Mouse (Mus musculus) heart, adult 2 months (tissue): ENCODE measurements around the gene Kcnj8. TPM values are rescaled to one million over a fixed set of nuclear protein-coding genes. Genes with fewer than 3 reads are reported as not detected.

Experiments
- DNase-seq, 2 experiments: peaks; one replicate each; pipeline ENCODE4 v3.0.0; 2021
- H3K27ac ChIP-seq: fragments of 200-600 bp; 2 replicates; pipeline ENCODE4 v1.8.1; 2022
- H3K27me3 ChIP-seq: fragments of 200-500 bp; 2 replicates; pipeline ENCODE4 v1.6.1; 2012; ENCODE audit warnings: mild to moderate bottlenecking, low read length, inconsistent platforms, mixed read lengths; ENCODE audit not compliant: control insufficient read depth, insufficient read depth
- H3K36me3 ChIP-seq: fragments of 200-500 bp; 2 replicates; pipeline ENCODE4 v1.6.1; 2012; ENCODE audit warnings: low read length, inconsistent platforms; ENCODE audit not compliant: control insufficient read depth, insufficient read depth
- H3K4me1 ChIP-seq: fragments of 200-500 bp; 2 replicates; pipeline ENCODE4 v1.6.1; 2011; ENCODE audit warnings: low read length; ENCODE audit not compliant: control insufficient read depth, insufficient read depth
- H3K4me3 ChIP-seq: fragments of 200-600 bp; 2 replicates; pipeline ENCODE4 v1.8.1; 2022
- H3K79me2 ChIP-seq: fragments of 200-500 bp; replicated peaks from 2 replicates; pipeline ENCODE4 v1.6.1; 2012; ENCODE audit warnings: mild to moderate bottlenecking, inconsistent platforms, low read length, moderate library complexity, mixed read lengths; ENCODE audit not compliant: control insufficient read depth, insufficient read depth
- H3K9ac ChIP-seq: fragments of 200-500 bp; 2 replicates; pipeline ENCODE4 v1.6.1; 2012; ENCODE audit warnings: low read depth, mild to moderate bottlenecking, control low read depth, inconsistent platforms, low read length, mixed read lengths
- CTCF ChIP-seq: fragments of 200-600 bp; IDR thresholded peaks from 2 replicates; pipeline ENCODE4 v1.8.1; 2022; ENCODE audit warnings: antibody characterized with exemption, mild to moderate bottlenecking, moderate library complexity
- EP300 ChIP-seq: fragments of 200-500 bp; IDR thresholded peaks from 2 replicates; pipeline ENCODE4 v1.6.1; 2011; ENCODE audit warnings: low read depth, low read length, control low read depth; ENCODE audit not compliant: insufficient read depth
- POLR2A ChIP-seq: fragments of 200-500 bp; IDR thresholded peaks from 2 replicates; pipeline ENCODE4 v1.6.1; 2011; ENCODE audit warnings: mild to moderate bottlenecking, low read depth, low read length, control low read depth; ENCODE audit not compliant: insufficient read depth
- WGBS: fragments of 180-500 bp; shearing (Covaris S2); methylation state at CpG from one replicate; pipeline ENCODE4 v1.1.7; 2018; 5-methylcytosine and 5-hydroxymethylcytosine counted together
- intact Hi-C: fragments of 180-260 bp; cut with DNase I; formaldehyde crosslinking; loops from one replicate; pipeline ENCODE4 v1.15.1; 2025
- polyA plus RNA-seq: library from polyadenylated mRNA; depleted of rRNA; stranded (reverse); fragments of >200 nt; gene quantifications from 2 replicates; pipeline ENCODE4 v1.2.3, GENCODE M21; 2012
- total RNA-seq, 2 experiments: library from RNA; stranded (reverse); gene quantifications; 2 replicates each; pipeline ENCODE4 v1.2.3; 2021

Gene Kcnj8
- total and polyA plus RNA-seq, 3 experiments = 21.5 to 32.4 (median 23.6) TPM

DNA sequence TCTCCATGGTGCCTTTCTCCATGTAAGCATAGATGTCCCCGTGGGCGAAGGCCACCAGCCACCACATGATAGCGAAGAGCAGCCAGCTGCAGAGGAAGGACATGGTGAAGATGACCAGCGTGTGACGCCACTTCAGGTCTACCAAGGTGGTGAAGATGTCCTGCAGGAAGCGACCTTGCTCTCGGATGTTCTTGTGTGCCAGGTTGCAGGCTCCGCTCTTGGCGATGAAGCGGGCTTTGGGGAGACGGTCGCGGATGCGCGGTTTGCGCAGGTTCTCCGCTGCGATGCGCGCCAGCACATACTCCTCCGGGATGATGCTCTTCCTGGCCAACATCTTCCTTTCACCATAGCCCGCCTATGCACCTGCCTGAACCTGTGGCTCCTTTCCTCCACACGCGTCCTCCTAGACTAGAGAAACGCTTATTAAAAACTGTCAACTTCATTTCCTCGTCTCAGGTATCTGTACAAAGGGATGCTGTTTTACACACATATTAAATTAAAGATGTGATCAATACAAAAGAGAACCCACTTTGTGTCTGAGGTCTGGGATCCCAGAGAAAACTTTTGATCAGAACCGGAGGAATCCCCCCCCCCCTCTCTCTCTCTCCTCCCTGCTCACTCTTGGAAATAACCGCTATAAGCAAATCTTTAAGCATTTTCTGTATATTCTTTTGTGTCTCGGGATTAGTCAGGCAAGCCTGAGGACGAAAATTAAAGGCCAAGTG is 1.2 kb downstream of the Kcnj8 start:
- 0 out of 2 replicates have a peak, but pooled peaks cover 2% of the 10 kb centered on the region for H3K27me3 ChIP-seq
- intact Hi-C loops = loop anchor here (5.0 kb wide), 2 partner anchors 43 to 167 kb away; no protein-coding TSS in a partner anchor
- H3K79me2 ChIP-seq = no peaks in the 10 kb centered on the region
- no peaks in the 10 kb centered on the region for H3K36me3 ChIP-seq
- no peaks in the 10 kb centered on the region; the same call in 1 of the 2 replicates for H3K4me1 ChIP-seq
- WGBS = 39% methylated on average over 30 of the region's 30 CpGs
- H3K4me3 ChIP-seq = peak overlapping the region; percentile 56
- peak overlapping the region; percentile 70 for H3K27ac ChIP-seq
- peak in 1 of 2 experiments; percentile 32 for DNase-seq
- peak overlapping the region; percentile 52 for H3K9ac ChIP-seq
- TF ChIP-seq EP300 = no peak

DNA sequence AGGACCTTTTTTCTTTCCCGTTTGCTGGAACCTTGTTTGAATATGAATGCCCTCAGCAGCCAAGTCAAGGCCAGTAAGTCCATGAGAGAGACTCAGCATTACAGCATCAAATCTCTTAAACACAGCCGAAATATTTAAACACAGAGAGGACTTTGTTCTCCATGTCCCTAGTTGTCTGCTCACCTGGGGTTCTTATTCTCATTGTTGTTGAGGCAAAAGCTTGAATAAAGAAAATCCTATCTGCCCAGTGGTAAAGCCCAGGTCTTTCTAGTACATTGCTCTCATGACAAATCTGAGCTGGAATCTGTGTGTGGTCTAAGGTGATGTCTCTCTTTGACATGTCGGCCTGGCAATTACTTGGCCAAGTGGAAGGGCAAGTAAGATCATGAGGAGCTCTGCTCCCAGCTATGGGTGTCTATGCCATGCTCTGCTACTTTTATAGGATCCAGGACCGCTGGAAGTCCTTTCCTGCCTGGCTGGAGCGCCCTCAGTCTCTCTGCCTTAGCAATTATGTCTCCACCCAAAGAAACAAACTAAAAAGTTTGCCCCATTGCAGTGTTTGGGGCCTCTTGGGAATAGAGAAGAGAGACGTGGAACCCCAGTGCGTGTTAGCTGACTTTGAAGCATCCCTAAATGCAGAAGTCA is 2.6 kb downstream of the Kcnj8 start:
- TF ChIP-seq POLR2A (no peak), EP300 (no peak), CTCF (no peak)
- Histone ChIP-seq H3K4me1 (no peaks in the 10 kb centered on the region; the same call in 1 of the 2 replicates), H3K27ac (peak overlapping the region; percentile 59), H3K79me2 (no peaks in the 10 kb centered on the region), H3K9ac (peak overlapping the region; percentile 10), H3K27me3 (0 out of 2 replicates have a peak, but pooled peaks cover 2% of the 10 kb centered on the region), H3K36me3 (no peaks in the 10 kb centered on the region), H3K4me3 (peak overlapping the region; percentile 16; the same call in 1 of the 2 replicates)
- WGBS = 78% methylated on average over 7 of the region's 7 CpGs
- intact Hi-C loops = no loop called here
- DNase-seq = no peak

DNA sequence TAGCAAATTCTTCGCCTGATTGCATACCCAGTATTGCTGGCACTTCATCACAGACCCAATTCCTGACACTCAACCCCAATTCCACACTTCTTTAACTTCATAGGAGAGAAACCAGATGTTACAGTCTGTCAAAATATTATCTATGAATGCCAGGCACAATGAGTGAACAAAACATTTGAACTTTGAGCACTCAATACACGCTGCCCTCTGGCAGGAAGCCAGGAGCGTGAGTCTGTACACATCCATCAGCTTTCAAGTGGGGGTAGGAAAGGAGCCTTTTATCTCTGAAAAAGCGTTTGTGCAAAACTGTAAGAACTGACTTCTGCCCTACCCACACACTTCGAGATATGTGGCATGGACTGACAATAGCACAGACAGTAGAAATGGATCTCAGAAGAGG is 4.0 kb downstream of the Kcnj8 start:
- intact Hi-C loops = no loop called here
- TF ChIP-seq CTCF (no peak), EP300 (no peak), POLR2A (no peak)
- Histone ChIP-seq H3K36me3 (no peaks in the 10 kb centered on the region), H3K27me3 (0 out of 2 replicates have a peak, but pooled peaks cover 2% of the 10 kb centered on the region), H3K27ac (peak overlapping the region; percentile 59), H3K4me3 (peak overlapping the region; percentile 16; the same call in 1 of the 2 replicates), H3K4me1 (no peaks in the 10 kb centered on the region; the same call in 1 of the 2 replicates), H3K9ac (peak overlapping the region; percentile 9; the same call in 1 of the 2 replicates), H3K79me2 (no peaks in the 10 kb centered on the region)
- no peak for DNase-seq
- WGBS = 26% methylated on average over 5 of the region's 5 CpGs

DNA sequence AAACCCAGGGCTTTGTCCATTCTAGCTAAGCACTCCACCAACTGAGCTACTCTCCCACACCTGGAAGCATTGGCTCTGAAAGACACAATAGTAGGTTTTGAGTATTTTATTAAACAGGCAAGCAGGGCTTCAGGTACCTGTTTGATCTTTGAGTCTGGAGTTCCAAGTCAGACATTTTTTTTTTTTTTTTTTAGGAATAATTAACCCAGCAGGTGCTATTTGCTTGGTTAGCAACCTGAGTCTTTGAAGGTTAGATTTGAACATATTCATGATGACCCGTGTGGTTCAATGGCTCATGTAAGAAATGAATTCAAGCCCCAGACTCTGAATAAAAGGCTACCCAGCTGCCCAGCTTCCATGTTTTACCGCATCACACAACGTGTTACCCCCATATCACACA is 6.7 kb downstream of the Kcnj8 start:
- Histone ChIP-seq H3K4me3 (no peak overlapping the region), H3K27ac (no peak overlapping the region), H3K79me2 (no peaks in the 10 kb centered on the region), H3K36me3 (no peaks in the 10 kb centered on the region), H3K9ac (no peak overlapping the region), H3K4me1 (no peaks in the 10 kb centered on the region), H3K27me3 (no peaks in the 10 kb centered on the region)
- WGBS = 96% methylated on average over 3 of the region's 3 CpGs
- intact Hi-C loops = no loop called here
- TF ChIP-seq POLR2A = no peak
- no peak for TF ChIP-seq EP300
- TF ChIP-seq CTCF = no peak
- DNase-seq = no peak

DNA sequence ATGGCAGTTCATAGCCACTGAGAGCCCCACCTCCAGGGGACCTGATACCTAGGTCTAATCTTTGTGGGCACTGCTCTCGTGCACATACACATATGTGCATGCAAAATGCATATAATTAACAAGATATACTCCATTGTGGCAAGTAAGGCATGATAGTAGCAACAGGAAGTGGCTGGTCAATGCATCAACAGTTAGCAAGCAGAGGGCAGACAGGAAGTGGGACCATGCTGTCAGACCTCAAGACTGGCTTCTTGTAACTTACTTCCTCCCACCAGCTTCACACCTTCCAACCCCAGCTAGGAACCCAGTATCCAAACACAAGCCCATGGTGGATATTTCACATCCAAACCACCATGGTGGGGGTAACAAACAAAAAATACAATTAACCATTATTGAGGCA is 10.3 kb downstream of the Kcnj8 start:
- Histone ChIP-seq H3K36me3 (no peaks in the 10 kb centered on the region), H3K27me3 (no peaks in the 10 kb centered on the region), H3K4me3 (no peak overlapping the region), H3K9ac (no peak overlapping the region), H3K4me1 (no peaks in the 10 kb centered on the region), H3K27ac (no peak overlapping the region), H3K79me2 (no peaks in the 10 kb centered on the region)
- intact Hi-C loops = no loop called here
- 77% methylated on average over 1 of the region's 1 CpGs for WGBS
- DNase-seq = no peak
- TF ChIP-seq EP300 = no peak
- no peak for TF ChIP-seq CTCF
- no peak for TF ChIP-seq POLR2A
